Mouse (Mus musculus): ENCODE results near the gene Llgl2.
A peak's percentile ranks its signal among the peaks of the same experiment; 100 is the strongest.

Llgl2 gene

DNA sequence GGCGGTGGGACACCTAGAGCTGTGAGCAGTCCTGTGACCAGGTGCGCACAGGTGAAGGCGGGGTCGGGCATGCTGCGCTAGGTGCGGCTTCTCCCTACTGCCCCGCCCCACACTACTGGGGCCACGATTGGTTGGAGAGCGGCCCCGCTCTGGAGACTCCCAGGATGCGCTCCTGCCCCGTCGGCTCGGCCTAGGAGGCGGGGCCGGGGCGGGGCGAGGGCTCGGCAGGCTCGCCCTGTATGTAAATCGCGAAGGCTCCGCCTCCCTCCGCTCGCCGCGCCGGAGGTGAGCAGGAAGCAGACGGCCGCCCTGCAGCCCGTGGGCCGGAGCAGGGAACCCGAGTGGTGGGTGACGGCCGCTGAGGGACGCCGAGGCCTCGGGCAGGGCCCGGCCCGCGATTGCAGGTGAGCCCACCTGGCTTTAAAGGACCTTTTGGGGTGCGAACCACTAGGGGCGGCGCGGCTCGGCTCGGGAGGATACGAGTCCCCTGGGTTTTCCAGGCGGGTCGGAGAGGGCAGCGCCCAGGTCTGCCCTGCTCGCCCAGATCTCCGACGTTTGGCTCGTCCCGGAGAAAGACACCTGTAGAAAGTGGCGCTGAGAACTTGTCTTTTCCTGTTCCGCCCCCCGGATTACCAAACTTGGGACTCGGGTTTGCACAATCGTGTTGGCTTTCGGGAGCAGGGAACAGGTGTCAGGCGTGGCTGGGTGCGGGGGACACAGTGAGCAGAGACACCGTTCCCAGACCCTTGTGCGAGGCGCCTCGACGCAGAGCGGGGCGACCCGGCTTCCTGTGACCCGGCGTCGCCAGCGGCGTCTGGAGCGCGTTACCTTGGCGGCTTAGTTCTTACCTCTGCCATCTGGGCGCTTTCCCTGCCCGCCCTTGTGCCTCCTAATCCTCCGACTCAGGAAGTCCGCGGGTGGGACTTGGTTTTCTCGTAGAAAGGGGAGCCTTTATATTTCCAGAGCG is at the start of gene Llgl2:
Llgl2 (plus strand) TSS at position 276 of the 967 bp plus-strand sequence.
- DNase-seq (ENCODE audit: low read depth): peak; percentile 94

DNA sequence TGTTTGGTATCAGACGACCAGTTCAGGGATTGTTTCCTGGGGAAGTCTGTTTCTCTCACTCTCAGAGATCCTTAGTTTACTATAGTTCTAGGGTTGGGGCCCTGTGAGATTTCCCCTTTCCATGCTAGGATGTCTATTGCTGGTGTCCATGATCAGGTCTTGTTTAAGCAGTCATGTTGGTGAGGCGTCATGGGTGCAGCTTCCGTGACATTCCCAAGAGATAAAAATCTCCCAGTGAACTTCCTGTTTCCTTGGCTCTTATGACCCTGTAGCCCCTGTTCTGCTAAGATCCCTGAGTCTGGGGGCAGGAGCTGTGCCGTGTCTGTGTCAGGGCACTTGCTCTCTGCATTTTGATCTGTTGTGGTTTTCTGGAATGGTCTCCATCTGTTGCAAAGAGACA is 49.2 kb upstream of the Llgl2 start:
- no peak for DNase-seq (ENCODE audit: low read depth)

DNA sequence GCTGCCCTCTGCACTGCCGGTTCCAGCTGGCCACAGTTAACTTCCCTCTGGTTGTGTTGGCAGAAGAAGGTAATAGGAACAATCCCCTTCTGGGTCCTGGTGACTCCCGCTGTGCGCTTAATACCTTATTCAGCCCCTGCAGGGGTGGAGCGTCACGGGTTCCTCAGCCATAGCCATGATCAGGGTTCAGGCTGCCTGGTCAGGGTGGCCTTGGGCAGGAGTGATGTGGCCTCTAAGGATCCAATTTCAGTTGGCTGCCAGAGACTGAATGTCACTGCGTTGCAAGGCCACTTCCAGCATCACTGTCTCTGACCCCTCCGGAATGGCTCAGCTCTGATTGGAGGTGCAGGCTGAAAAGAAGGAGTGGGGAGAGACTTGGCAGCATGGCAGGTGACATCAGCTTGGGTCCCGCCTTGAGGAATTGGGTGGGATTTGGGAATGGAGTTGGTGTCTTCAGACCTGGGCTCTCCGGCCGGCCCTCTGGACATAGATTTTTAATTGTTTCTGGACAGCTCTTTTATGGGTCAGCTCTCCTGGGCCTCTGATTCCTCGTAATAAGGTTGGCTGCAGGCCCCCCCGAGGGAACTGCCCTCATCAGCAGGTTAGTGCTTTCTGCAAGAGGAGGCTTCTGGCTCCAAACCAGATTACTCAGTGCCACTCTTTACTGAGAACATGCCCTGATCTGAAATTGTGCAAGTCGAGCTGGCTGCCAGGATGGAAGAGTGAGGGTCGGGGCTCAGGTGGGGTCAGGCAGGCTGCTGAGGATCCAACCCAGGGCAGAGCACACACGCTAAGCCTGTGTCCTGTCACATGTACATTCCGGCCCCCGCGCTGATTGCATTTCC is 47.8 kb upstream of the Llgl2 start:
- DNase-seq (ENCODE audit: low read depth): no peak

DNA sequence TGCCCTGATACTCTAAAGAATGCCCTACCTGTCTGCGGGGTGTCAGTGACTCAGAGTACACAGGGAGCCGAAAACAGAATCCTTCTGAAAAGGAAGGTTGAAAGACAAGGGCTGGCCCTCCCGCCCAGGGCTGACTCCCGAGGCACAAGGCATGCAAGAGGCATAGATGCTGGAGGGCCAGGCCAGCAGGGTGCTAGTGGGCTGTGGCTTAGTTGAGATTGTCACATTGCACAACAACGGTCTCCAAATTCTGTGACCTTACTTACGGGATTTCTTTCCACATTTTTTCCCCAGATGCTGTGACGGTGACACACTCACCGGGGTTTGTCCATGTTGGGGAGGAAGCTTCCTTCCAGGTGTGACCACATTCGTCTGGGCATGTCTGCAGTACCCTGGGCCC is 46.9 kb upstream of the Llgl2 start:
- DNase-seq (ENCODE audit: low read depth): no peak

DNA sequence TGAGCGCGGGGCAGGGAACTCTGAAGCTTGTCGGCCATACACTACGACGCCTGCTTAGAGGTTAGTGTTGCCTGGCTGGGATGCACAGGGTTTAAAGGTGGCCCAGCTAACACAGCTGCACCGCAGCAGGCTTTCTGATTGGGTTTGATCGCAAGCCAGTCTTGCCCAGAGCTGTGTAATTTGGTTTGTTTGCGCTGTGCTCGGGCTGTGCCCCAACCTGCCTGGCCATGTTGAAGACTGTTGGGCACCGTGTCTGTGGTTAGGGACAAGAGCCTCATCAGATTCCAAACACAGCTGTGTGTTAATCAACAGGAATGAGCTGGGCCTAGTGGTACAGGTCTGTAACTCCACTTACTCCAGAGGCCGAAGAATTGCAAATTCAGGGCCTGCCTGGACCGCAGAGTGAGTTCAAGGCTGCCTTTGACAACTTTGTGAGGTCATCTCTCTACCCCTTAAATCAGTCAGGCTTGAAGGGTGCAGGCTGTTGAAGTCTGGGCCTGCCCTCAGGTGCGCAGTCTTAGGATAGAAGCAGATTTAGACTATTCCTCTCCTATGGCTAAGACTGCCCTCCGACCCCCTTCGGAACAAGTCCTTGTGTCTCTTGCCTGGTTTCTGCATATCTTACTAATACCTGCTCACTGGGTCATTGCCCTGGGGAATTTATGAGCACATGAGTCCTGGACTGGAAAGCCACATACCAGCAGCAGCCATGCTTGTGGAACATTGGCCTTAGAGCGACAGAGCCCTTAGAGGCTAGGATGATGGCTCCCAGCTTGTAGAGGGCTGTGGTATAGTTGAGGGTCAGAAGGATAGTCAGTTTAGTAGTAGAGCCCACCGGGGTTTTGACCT is 46.1 kb upstream of the Llgl2 start:
- no peak for DNase-seq (ENCODE audit: low read depth)

DNA sequence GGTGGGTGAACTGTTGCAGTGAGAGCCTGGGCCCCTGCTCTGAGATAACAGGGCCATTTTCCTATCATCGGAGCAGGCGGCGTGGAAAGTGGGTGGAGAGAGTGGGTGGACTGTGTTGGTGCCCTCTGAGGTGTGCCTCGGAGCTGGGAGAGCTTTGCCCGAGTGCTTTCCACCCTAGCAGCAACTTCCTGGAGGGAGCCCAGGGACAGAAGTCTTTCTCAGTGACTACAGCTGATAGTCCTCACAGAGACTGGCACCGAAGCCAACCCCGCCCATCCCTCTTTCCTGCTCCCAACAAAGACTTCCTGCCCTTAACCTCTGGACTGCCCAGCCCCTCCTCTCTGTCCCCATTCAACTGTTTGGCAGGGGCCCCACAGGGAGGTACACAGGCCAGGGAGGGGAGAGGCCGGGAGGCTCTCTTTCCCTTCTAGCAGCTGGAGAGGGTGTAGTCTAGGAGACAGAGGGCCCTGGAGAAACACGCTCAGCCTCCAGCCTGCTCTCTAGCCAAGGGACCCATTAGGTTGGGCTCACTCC is 44.7 kb upstream of the Llgl2 start:
- DNase-seq (ENCODE audit: low read depth): no peak

DNA sequence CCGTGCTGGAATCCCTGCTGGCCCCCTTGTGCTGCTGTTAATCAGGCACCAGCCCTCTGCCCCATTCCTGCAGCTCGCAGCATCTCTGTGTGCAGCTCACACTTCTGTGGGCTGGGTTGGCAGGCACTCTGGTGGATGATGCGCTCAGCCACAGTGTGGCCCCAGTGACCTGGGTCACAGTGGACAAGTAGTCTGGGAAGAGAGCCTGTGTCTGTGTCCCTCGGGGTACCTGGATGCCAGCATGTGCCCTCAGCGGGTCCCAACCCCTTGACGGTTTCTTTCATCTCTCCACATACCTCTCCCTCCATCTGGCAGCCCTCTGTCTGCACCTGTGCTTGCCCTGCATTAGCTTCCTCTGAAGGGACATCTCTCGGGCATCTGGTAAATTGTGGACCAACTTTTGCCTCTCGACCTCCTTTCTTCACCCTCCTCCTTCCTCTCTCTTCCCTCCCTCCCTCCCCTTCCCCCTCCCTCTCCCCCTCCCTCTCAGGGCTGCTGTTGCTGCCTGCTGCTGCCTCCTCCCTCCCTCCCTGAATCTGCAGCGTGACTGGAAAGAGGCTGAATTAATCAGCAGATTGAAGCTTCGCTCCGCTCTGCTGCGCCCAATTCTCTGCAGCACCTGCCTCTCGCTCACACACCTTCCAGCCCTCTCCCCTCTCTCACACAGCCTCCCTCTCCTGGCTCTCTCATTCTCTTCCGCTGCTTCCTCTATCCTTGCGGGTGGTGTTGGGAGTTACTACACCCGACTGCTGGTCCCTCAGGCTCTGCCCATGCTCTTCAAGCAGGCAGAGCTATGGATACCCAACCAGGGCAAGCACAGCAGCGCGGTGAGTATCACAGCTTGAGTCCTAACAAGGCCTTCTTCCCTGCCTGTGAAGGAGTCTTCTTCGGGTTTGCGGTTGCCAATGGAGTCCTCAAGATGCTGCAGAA is 43.4 kb upstream of the Llgl2 start:
- no peak for DNase-seq (ENCODE audit: low read depth)

DNA sequence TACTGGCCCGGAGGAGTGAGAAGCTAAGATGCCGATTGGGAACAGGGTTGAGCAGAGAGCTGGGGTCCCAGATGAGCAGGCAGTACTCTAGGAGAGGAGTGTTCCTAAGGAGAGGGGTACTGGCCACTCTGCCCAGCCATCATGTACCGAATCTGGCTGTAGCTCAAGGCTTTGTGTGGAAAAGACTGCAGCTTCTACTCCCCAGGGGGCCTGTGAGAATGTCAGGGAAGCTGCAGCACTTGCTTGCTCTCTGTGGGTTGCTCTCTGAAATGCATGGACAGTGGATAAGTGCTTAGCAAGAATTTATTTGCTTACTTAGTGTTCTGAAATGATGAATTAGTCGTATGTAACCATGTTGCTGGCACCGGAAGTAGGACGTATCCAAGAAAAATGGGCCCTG is 37.4 kb upstream of the Llgl2 start:
- DNase-seq (ENCODE audit: low read depth): no peak

DNA sequence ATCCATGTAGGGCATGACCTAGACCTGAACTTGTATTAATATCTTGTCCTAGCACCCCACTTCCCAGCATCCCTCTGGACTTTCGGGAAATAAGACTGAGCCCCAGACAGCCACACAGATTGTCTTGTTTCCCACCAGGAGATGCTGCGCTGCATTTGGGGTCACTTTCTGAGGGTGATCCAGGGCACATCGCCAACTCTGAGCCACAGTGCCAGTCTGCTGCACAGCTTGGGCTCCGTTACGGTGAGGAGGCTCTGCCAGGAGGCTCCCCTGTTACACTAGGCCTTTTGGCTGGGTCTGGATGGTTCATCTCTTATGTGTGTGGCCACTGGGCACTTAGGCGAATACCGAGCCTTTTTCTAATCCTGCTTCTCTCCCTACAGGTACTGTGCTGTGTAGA is 34.1 kb upstream of the Llgl2 start:
- no peak for DNase-seq (ENCODE audit: low read depth)

DNA sequence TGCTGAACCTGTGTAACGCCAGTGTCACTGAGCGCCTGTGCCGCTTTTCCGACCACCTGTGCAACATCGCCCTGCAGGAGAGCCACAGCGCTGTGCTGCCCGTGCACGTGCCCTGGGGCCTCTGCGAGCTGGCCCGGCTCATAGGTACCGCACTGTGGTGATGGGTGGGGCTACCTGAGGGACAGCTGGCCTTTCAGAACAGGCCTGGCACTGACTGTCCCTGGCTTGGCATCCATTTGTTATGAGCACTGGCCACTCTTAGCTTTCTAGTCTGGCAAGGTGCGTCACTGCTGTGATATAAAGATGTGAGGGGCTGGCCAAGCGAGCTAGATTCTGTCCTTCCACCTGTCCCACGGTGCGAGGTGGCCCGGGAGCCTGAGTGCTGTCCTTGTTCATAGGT is 31.9 kb upstream of the Llgl2 start:
- no peak for DNase-seq (ENCODE audit: low read depth)

DNA sequence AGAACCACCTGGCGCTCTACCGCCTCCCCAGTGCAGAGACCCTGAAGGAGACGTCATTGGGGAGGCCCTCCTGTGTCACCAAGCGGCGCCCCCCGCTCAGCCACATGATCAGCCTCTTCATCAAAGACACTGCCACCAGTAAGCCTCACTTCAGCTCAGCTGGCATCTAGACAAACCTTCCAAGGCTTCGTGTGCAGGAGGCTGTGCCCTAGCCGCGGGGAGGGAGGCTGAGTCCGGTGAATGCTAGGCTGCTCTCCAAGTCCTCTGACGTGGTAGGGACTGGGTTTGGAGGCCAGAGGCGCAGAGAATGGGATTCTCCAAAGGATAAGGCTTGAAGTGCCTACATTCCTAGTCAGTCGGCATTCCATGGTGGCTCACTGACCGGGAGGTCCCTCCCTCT is 31.5 kb upstream of the Llgl2 start:
- DNase-seq (ENCODE audit: low read depth): no peak

DNA sequence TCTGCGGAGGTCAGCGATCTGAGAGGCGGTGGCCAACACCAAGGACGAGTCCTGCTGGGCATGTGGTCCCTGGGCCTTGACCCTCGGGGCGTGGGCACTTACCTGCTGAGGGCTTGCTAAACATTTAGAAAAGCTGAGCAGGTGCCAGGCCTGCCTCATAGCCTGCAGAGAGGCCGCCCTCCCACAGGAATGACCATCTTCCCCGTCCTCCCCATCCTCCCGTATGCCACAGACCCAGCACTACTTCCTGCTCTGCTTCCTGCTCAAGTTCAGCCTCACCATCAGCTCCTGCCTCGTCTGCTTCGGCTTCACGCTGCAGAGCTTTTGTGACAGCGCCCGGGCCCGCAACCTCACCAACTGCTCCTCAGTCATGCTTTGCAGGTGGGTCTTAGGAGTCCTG is 27.0 kb upstream of the Llgl2 start:
- DNase-seq (ENCODE audit: low read depth): no peak

DNA sequence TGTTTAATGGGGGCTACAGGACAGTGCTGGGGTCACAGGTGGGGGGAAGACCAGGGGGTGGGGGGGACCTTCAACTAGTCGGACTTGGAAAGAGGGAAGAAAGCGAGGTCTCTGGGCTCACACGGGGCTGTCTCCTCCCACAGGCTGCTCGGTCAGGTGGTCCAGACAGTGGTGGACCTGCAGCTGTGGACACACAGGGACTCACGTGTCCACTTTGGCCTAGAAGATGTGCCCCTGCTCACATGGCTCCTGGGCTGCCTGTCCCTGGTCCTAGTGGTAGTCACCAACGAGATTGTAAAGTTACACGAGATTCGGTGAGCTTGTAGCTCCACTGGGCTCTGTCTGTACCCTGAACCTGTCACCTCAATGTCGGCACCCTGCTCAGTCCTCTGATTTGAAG is 26.2 kb upstream of the Llgl2 start:
- DNase-seq (ENCODE audit: low read depth): no peak

DNA sequence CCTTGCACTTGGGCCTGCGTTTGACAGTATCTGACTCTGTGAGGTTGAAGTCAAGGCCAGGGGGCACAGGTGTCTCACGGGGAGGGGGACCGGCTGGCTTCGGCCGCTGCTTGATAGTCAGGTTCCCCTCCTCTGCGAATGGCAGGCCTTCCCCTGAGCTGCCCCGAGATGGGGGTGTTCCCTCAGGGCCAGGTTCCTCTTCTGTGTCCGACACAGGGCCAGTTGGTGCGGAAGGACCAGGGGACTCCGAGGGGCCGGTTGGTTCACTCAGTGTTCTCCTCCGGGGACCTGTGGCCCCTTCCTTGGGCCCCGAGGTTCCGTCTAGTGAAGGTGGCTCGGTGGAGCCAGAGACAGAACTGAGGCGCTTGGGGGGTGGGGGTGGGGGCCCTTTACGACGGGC is 22.9 kb upstream of the Llgl2 start:
- DNase-seq (ENCODE audit: low read depth): no peak

DNA sequence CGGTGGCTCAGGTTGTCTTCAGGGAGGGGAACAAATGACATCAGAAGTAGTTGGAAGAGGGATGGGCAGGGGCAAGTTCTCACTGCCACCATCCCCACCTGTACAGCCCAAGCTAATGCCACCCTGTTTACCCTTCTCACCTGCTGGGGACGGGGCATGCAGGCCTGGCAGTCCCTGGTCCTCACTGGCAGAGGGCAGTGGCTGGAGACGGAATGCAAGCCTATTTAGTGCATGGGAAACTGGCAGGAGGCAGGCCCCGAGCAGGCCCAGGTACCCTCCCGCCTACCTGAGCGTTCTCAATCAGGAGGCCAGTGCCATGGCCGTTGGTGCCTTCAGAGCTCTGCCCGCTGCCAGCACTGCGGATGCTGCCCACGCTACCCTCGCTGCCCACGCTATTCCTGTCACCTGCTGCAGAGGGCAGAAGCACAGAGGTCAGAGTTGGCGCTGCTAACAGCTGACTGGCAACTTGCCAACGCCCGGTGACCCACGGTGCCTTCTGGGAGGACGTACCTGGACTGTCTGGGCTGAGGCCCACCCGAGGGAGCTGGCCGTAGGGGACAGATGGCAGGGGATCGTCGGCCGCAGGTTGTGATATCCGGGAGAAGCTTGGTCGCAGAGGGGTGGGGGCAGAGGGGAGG is 20.7 kb upstream of the Llgl2 start:
- DNase-seq (ENCODE audit: low read depth): no peak

DNA sequence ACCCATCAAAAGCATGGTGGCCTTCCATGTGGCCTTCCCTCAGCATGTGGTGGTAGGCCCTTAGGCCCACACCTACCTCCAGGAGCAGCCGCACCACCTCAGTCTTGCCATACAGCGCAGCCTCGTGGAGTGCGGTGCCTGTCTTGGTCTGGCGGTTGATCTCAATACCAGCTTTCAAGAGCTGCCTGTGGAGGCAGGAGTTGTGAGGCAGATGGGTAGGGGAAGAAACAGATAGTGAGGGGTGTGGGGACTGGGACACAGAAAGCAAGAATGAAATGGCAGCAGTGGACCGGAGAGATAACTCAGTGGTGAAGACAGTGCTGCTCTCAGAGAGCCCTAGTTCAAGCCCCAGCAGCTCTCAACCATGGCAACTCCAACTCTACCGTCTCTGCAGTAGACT is 18.8 kb upstream of the Llgl2 start:
- no peak for DNase-seq (ENCODE audit: low read depth)

DNA sequence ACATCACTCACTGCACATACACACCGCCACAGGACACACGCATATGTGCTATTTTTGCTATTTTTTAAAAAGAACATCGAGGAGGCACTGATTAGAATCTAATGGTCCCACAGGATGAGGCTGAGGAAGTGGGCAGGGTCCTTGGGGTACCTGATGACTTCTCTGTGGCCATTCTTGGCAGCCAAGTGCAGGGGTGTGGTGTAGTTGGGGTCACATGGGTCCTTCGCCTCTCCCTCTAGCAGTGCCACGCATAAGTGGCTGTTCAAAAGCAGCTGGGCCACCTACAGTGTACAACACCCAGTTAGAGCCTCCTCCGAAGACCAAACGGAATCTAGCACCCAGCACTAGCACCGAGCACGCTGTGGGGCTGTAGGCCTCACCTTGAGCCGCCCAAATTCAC is 17.7 kb upstream of the Llgl2 start:
- no peak for DNase-seq (ENCODE audit: low read depth)

DNA sequence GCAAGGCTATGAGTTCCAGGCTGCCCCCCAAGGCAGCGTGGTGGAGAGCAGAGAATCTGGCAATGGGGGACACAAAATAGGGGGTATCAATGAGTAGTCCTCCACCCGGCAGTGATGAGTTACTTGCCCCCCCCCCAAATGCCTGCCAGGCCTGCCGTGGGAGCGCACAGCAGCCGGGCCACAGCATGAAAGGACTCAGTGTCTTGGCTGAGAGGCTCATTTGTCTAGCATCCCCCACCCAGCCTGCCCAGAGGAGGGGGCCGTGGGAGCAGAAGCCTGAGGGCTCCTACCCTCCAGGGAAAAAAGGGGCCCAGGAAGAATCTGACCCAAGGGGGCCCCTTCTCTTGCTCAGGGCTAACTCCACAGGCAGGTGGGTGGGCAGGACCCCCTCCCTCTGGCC is 16.5 kb upstream of the Llgl2 start:
- DNase-seq (ENCODE audit: low read depth): no peak

DNA sequence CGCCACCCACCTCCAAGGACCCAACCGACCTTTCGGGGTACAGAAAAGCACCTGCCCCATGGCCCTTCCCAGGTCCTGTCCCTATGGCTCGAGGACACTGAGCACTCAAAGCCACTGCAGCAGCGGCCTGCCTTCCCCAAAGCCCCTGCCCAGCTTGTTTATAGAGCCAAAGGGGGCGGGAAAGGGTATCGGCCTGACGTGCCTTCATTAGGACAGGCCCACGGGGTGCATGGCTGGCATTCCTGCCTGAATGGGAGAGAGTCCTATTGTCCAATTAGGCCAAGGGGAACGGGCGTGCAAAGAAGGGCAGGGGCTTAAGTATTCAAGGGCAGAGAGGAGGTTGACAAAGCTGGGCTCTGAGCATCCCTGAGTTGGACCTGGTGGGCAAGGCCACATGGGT is 15.9 kb upstream of the Llgl2 start:
- DNase-seq (ENCODE audit: low read depth): no peak

DNA sequence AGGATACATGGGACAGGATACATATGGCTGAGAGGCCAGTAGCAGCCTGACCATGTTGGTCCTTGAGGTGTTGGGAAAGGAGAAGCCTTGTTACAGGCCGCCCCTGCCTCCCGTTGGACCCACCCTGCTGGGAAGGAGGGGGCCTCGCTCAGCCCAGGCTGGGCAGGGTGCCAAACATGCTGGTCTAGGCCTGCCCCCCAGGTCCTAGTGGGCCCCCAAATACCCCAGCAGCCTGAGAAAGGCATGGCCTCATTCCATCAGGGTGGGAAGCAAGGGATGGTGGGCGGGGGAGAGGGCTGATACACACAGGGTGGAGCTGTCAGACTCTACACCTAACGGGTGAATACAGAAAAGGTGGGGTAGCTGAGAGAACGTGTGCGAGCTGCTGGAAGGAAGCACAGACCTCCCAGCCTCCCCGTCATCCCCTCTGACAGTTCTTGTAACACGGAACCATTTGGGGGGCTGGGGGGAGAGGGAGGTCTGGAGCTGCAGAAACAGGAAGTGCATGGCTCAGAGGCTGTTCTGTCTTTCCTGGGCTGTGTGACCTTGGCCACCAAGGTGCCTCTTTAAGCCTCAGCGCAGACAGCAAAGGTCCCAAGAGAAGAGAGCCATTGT is 15.0 kb upstream of the Llgl2 start:
- no peak for DNase-seq (ENCODE audit: low read depth)

Data from induced T-regulatory cell, adult 2 months (primary cell).